Mouse (Mus musculus) spleen, postnatal 36 days (tissue): ENCODE results near the gene Lmod3.

Experiments
- DNase-seq, 2 experiments: peaks; one replicate each; pipeline ENCODE4 v3.0.0; 2022; ENCODE audit warnings: low spot score in 2 of 2, mixed read lengths in 1 of 2

Lmod3 gene

GRCm38 (mm10) chr6:97226083-97226491 lies 26.5 kb downstream of the Lmod3 start:
- no peak for DNase-seq

GRCm38 (mm10) chr6:97224505-97224904 lies 28.1 kb downstream of the Lmod3 start:
- DNase-seq: no peak

GRCm38 (mm10) chr6:97223566-97223965 lies 29.0 kb downstream of the Lmod3 start:
- no peak for DNase-seq

GRCm38 (mm10) chr6:97222931-97223467 lies 29.6 kb downstream of the Lmod3 start:
- no peak for DNase-seq

- no peak for DNase-seq
These were observed 30.2 kb downstream of the Lmod3 start for GRCm38 (mm10) chr6:97222321-97222720.

- peak in 1 of 2 experiments; percentile 17 for DNase-seq
These were observed 31.1 kb downstream of the Lmod3 start for GRCm38 (mm10) chr6:97221205-97222025.

GRCm38 (mm10) chr6:97220672-97221071 lies 31.9 kb downstream of the Lmod3 start:
- DNase-seq: no peak

- no peak for DNase-seq
These were observed 36.3 kb downstream of the Lmod3 start for GRCm38 (mm10) chr6:97216154-97216821.

- DNase-seq: peak; percentile 33 to 45
These were observed 40.6 kb downstream of the Lmod3 start for GRCm38 (mm10) chr6:97211981-97212380.

GRCm38 (mm10) chr6:97210962-97211601 lies 41.5 kb downstream of the Lmod3 start:
- peak; percentile 36 to 40 for DNase-seq

GRCm38 (mm10) chr6:97210191-97210961 lies 42.2 kb downstream of the Lmod3 start, which contains the start of gene Arl6ip5:
TSS of gene Arl6ip5 (plus strand) at chr6:97210689.
- DNase-seq: peak; percentile 91 to 92

- no peak for DNase-seq
These were observed 42.8 kb downstream of the Lmod3 start for GRCm38 (mm10) chr6:97209751-97210150.

GRCm38 (mm10) chr6:97209201-97209600 lies 43.4 kb downstream of the Lmod3 start:
- DNase-seq: no peak

GRCm38 (mm10) chr6:97208406-97208805 lies 44.2 kb downstream of the Lmod3 start:
- no peak for DNase-seq

GRCm38 (mm10) chr6:97207085-97207484 lies 45.5 kb downstream of the Lmod3 start:
- DNase-seq: no peak

GRCm38 (mm10) chr6:97205439-97205885 lies 47.1 kb downstream of the Lmod3 start, which contains the start of gene Uba3:
TSS of gene Uba3 (minus strand) at chr6:97205647.
- peak; percentile 99 for DNase-seq

GRCm38 (mm10) chr6:97204952-97205351 lies 47.6 kb downstream of the Lmod3 start:
- peak in 1 of 2 experiments; percentile 21 for DNase-seq

GRCm38 (mm10) chr6:97204252-97204869 lies 48.2 kb downstream of the Lmod3 start:
- no peak for DNase-seq

- no peak for DNase-seq
These were observed 50.1 kb downstream of the Lmod3 start for GRCm38 (mm10) chr6:97202477-97202876.

GRCm38 (mm10) chr6:97200437-97200836 lies 52.1 kb downstream of the Lmod3 start:
- DNase-seq: no peak
